9 mouse cellular contexts compared by ENCODE assay signal in genomic region chr12:91640712-91641111, GRCm38 (mm10). TPM values are rescaled to one million over a fixed set of nuclear protein-coding genes. Genes with fewer than 3 reads are reported as not detected.
DNase-seq lines count a peak whose midpoint lies in the region; ATAC-seq and TF ChIP-seq lines count a peak whose summit lies in the region.
"Had no signal": no experiment of that assay in that cellular context is flagged by ENCODE, and none has a peak within 500 bp of the region (broad histone marks: within the 10 kb centered on the region; RNA-seq: fewer than 3 reads in every experiment).

No protein-coding gene starts in this region.

- WGBS in hindbrain, postnatal 0 days = 41% methylated on average over 7 of the region's 7 CpGs
- 63% methylated on average over 7 of the region's 7 CpGs for WGBS in neural tube, embryonic 11.5 days

- peak; percentile 38; the same call in 1 of the 2 replicates for ATAC-seq in hindbrain, postnatal 0 days
- ATAC-seq in neural tube, embryonic 11.5 days (ENCODE audit: insufficient read depth, low FRiP score, low TSS enrichment) = no peak
- ATAC-seq in erythroid progenitor cell, adult 5-6 weeks (replicated peaks; ENCODE audit: low FRiP score, poor library complexity, severe bottlenecking) = no peak

- H3K27me3 ChIP-seq in hindbrain, postnatal 0 days (ENCODE audit: insufficient read depth, low read length) = no peaks in the 10 kb centered on the region
- H3K27me3 ChIP-seq in neural tube, embryonic 11.5 days (ENCODE audit: control insufficient read depth, insufficient read depth, low read length) = no peaks in the 10 kb centered on the region
- H3K27me3 ChIP-seq: embryonic facial prominence, embryonic 15.5 days had no signal

- H3K4me2 ChIP-seq in hindbrain, postnatal 0 days (ENCODE audit: low read depth, low read length) = no peak overlapping the region
- no peak overlapping the region for H3K4me2 ChIP-seq in neural tube, embryonic 11.5 days (ENCODE audit: low read depth)

- peaks cover 8% of the 10 kb centered on the region for H3K4me1 ChIP-seq in hindbrain, postnatal 0 days (ENCODE audit: insufficient read depth, low read length)
- H3K4me1 ChIP-seq in neural tube, embryonic 11.5 days (ENCODE audit: control insufficient read depth, insufficient read depth, low read length) = no peaks in the 10 kb centered on the region

- peak; percentile 68; the same call in 1 of the 2 replicates for TF ChIP-seq CTCF in brain, embryonic 14.5 days (IDR thresholded peaks at IDR 0.05; ENCODE audit: borderline replicate concordance, extremely low read depth, insufficient read depth, insufficient read length)
- TF ChIP-seq CTCF in hindbrain, postnatal 0 days (IDR thresholded peaks at IDR 0.05; ENCODE audit: low read depth) = peak; percentile 83

- DNase-seq in ovary, adult 18-20 months (ENCODE audit: low spot score) = peak; percentile 30
- DNase-seq in ovary, postnatal 10 days (ENCODE audit: low spot score) = no peak
- DNase-seq in brain, embryonic 14.5 days (ENCODE audit: low read depth) = peak; percentile 90
- DNase-seq in forelimb bud, embryonic 11.5 days (ENCODE audit: low read depth, low spot score) = peak; percentile 46
- peak; percentile 88 for DNase-seq in hindbrain, postnatal 0 days (ENCODE audit: low spot score)
- DNase-seq in left cerebral cortex, postnatal 4 days = peak; percentile 53
- peak; percentile 62 for DNase-seq in neural tube, embryonic 11.5 days (ENCODE audit: low spot score)

- no peak for TF ChIP-seq POLR2A in brain, embryonic 14.5 days (IDR thresholded peaks at IDR 0.05; ENCODE audit: borderline replicate concordance, extremely low read depth, insufficient read depth, insufficient read length, poor library complexity, severe bottlenecking)

- no peaks in the 10 kb centered on the region for H3K36me3 ChIP-seq in hindbrain, postnatal 0 days (ENCODE audit: insufficient read depth, low read length)
- H3K36me3 ChIP-seq in neural tube, embryonic 11.5 days (ENCODE audit: control insufficient read depth, insufficient read depth, low read length) = 0 out of 2 replicates have a peak, but pooled peaks cover 2% of the 10 kb centered on the region
- H3K36me3 ChIP-seq: embryonic facial prominence, embryonic 15.5 days had no signal

- no peak overlapping the region for H3K27ac ChIP-seq in hindbrain, postnatal 0 days
- H3K27ac ChIP-seq in neural tube, embryonic 11.5 days (ENCODE audit: low read depth, low read length) = no peak overlapping the region
- H3K27ac ChIP-seq: embryonic facial prominence, embryonic 15.5 days had no signal

- H3K9me3 ChIP-seq in hindbrain, postnatal 0 days (ENCODE audit: low read length) = no peaks in the 10 kb centered on the region
- no peaks in the 10 kb centered on the region for H3K9me3 ChIP-seq in neural tube, embryonic 11.5 days (ENCODE audit: control insufficient read depth, low read length)
- H3K9me3 ChIP-seq: embryonic facial prominence, embryonic 15.5 days had no signal

- H3K9ac ChIP-seq in hindbrain, postnatal 0 days (replicated peaks; ENCODE audit: low read length) = no peak overlapping the region
- H3K9ac ChIP-seq in neural tube, embryonic 11.5 days (ENCODE audit: low read length) = no peak overlapping the region
- H3K9ac ChIP-seq: embryonic facial prominence, embryonic 15.5 days had no signal

- H3K4me3 ChIP-seq in hindbrain, postnatal 0 days (ENCODE audit: low read length) = no peak overlapping the region
- no peak overlapping the region for H3K4me3 ChIP-seq in neural tube, embryonic 11.5 days (ENCODE audit: low read depth, low read length)

- intact Hi-C loops in left cerebral cortex, postnatal 4 days (cut with DNase I) = loop anchor here (2.0 to 5.0 kb wide), 2 partner anchors 148 to 162 kb away; partner anchors contain the start of gene Ston2

RNA-seq across cellular contexts. Expression of gene Gtf2a1, which starts 50.4 kb away (rescaled TPM):
- polyA plus RNA-seq in brain, embryonic 14.5 days (2012; rRNA removed) = 27.1 and 35.5 TPM in 2 replicates
- total RNA-seq in hindbrain, postnatal 0 days (2014; rRNA removed) = 25.0 and 25.6 TPM in 2 replicates
- 35.2 and 35.9 TPM in 2 replicates for polyA plus RNA-seq in hindbrain, postnatal 0 days (2015; fragmentation: Nextera tagmentation; extraction: Ambion mirVana)
- 10 to 100 TPM; 62.1 to 64.0 TPM for total RNA-seq in left cerebral cortex, postnatal 4 days (2021)
- polyA plus RNA-seq in neural tube, embryonic 11.5 days (2014; fragmentation: Nextera tagmentation; extraction: Ambion mirVana) = 54.1 and 59.7 TPM in 2 replicates
- total RNA-seq in erythroid progenitor cell, adult 5-6 weeks (2015; ENCODE audit: low replicate concordance) = 41.1 and 59.9 TPM in 2 replicates
- 38.4 and 49.4 TPM in 2 replicates for total RNA-seq in erythroid progenitor cell, adult 5-6 weeks (2017; ENCODE audit: low replicate concordance)
